In the genomic region with DNA sequence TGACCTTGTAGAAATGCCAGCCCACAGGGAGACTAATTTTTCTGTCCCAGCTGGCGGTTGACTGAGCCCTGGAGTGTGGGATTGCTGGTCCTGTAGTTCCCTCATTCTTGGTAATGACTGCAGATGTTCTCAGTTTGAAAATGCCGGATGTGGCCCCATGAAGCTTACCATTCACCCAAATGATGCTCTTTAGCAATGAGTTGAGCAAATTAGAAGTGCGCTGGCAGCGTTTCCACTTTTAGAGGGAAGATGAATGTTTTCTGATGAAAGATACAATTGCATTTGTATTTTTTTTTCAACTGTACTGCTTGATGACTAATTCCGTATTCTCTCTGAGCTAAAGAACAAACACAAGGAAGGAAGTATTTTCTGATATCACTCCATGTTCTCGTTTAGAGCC, we compare ENCODE assay signal across 29 mouse cellular contexts. TPM values are rescaled to one million over a fixed set of nuclear protein-coding genes. Genes with fewer than 3 reads are reported as not detected.
DNase-seq lines count a peak whose midpoint lies in the region; ATAC-seq lines count a peak whose summit lies in the region.
"Had no signal": no experiment of that assay in that cellular context is flagged by ENCODE, and none has a peak within 500 bp of the region (broad histone marks: within the 10 kb centered on the region; RNA-seq: fewer than 3 reads in every experiment).

No protein-coding gene starts in this region.

- no peaks in the 10 kb centered on the region for H3K36me3 ChIP-seq in intestine, embryonic 15.5 days
- no peaks in the 10 kb centered on the region for H3K36me3 ChIP-seq in forebrain, embryonic 15.5 days
- H3K36me3 ChIP-seq: embryonic facial prominence, embryonic 10.5 days; embryonic facial prominence, embryonic 13.5 days; G1E; heart, embryonic 12.5 days; heart, embryonic 15.5 days had no signal

- H3K4me3 ChIP-seq in intestine, embryonic 15.5 days (replicated peaks) = no peak overlapping the region
- H3K4me3 ChIP-seq in forebrain, embryonic 15.5 days = no peak overlapping the region
- H3K4me3 ChIP-seq: embryonic facial prominence, embryonic 10.5 days; embryonic facial prominence, embryonic 13.5 days; erythroblast, embryonic 14.5 days; forebrain, embryonic 13.5 days; gastrocnemius, adult 2 months; heart, embryonic 12.5 days; heart, embryonic 15.5 days had no signal

- no peaks in the 10 kb centered on the region for H3K9me3 ChIP-seq in intestine, embryonic 15.5 days
- H3K9me3 ChIP-seq in forebrain, embryonic 15.5 days = no peaks in the 10 kb centered on the region
- H3K9me3 ChIP-seq: embryonic facial prominence, embryonic 10.5 days; embryonic facial prominence, embryonic 13.5 days; forebrain, embryonic 13.5 days; heart, embryonic 12.5 days; heart, embryonic 15.5 days had no signal

- H3K4me2 ChIP-seq in intestine, embryonic 15.5 days (replicated peaks) = no peak overlapping the region
- H3K4me2 ChIP-seq in forebrain, embryonic 15.5 days (replicated peaks) = no peak overlapping the region
- H3K4me2 ChIP-seq: embryonic facial prominence, embryonic 13.5 days; forebrain, embryonic 13.5 days; heart, embryonic 12.5 days; heart, embryonic 15.5 days; hindbrain, embryonic 14.5 days had no signal

- WGBS in intestine, embryonic 15.5 days = 77% methylated on average over 6 of the region's 6 CpGs
- WGBS in forebrain, embryonic 15.5 days = 82% methylated on average over 6 of the region's 6 CpGs

- peaks cover 24% of the 10 kb centered on the region for H3K27me3 ChIP-seq in intestine, embryonic 15.5 days (replicated peaks)
- H3K27me3 ChIP-seq in forebrain, embryonic 15.5 days = no peaks in the 10 kb centered on the region
- H3K27me3 ChIP-seq: forebrain, embryonic 13.5 days had no signal

- no peak overlapping the region for H3K9ac ChIP-seq in intestine, embryonic 15.5 days
- no peak overlapping the region for H3K9ac ChIP-seq in forebrain, embryonic 15.5 days (replicated peaks)
- H3K9ac ChIP-seq: embryonic facial prominence, embryonic 13.5 days; forebrain, embryonic 13.5 days; forebrain, postnatal 0 days; heart, embryonic 12.5 days; heart, embryonic 15.5 days; hindbrain, embryonic 14.5 days had no signal

- peak; percentile 43 for DNase-seq in heart, adult 11 months
- DNase-seq in heart, postnatal 36 days = no peak
- DNase-seq in 3T3-L1 (ENCODE audit: low read depth, low spot score) = peak; percentile 67
- peak; percentile 66 for DNase-seq in brain, adult 2 months (ENCODE audit: low read depth, low spot score)
- DNase-seq: adrenal gland, adult 8-10 months; adrenal gland, postnatal 25 days; B cell, adult 2 months; cerebellum, adult 9-10 months; embryo, embryonic 11 days; forebrain, postnatal 0 days; gastrocnemius, adult 2 months; gastrocnemius, postnatal 14 days; heart, adult 18-20 months; heart, postnatal 10 days; heart, postnatal 4 days had no signal

- no peak overlapping the region for H3K27ac ChIP-seq in intestine, embryonic 15.5 days
- no peak overlapping the region for H3K27ac ChIP-seq in forebrain, embryonic 15.5 days (replicated peaks)
- H3K27ac ChIP-seq: embryonic facial prominence, embryonic 10.5 days; embryonic facial prominence, embryonic 13.5 days; forebrain, embryonic 13.5 days; gastrocnemius, adult 2 months; heart, embryonic 15.5 days; hindbrain, embryonic 14.5 days; hindbrain, postnatal 0 days had no signal

- intact Hi-C loops in heart, postnatal 36 days (cut with DNase I) = loop anchor here (10.0 kb wide), 1 partner anchor 565 kb away; no protein-coding TSS in a partner anchor

- H3K4me1 ChIP-seq in intestine, embryonic 15.5 days (replicated peaks) = peaks cover 17% of the 10 kb centered on the region
- peaks cover 29% of the 10 kb centered on the region for H3K4me1 ChIP-seq in forebrain, embryonic 15.5 days

- no peak for ATAC-seq in intestine, embryonic 15.5 days
- no peak for ATAC-seq in forebrain, embryonic 15.5 days (replicated peaks)
- ATAC-seq: forebrain, embryonic 13.5 days; forebrain, postnatal 0 days; hindbrain, postnatal 0 days; inflammation-experienced regulatory T-cells, adult 6 months; intestine, postnatal 0 days had no signal

RNA-seq across cellular contexts. Expression of a gene that starts 2.4 kb away (rescaled TPM):
- under 1 TPM in 1 of 2 experiments, not detected in 1; 0.16 TPM for total RNA-seq in heart, postnatal 36 days (2021)
- polyA plus RNA-seq in intestine, embryonic 15.5 days (2015; fragmentation: Nextera tagmentation; extraction: Ambion mirVana) = 1.5 and 1.7 TPM in 2 replicates
- 45.4 and 51.8 TPM in 2 replicates for polyA plus RNA-seq in forebrain, embryonic 15.5 days (2015; fragmentation: Nextera tagmentation; extraction: Ambion mirVana)
- total RNA-seq: CH12.LX; heart, adult 18-20 months had no signal
- polyA plus RNA-seq: erythroblast, embryonic 14.5 days; G1E; inflammation-experienced regulatory T-cells, adult 6 months had no signal

Comparison
In these comparisons a context has a peak if more than half of its experiments do, and no peak if none do; other contexts are left out.
1. DNase-seq: peak in heart, adult 11 months (single experiment), 3T3-L1 (single experiment) and brain, adult 2 months (single experiment); none in heart, postnatal 36 days (0 of 2).
2. RNA of a gene that starts 2.4 kb away (polyA plus RNA-seq): 45.4 to 51.8 TPM in forebrain, embryonic 15.5 days; 1.5 to 1.7 TPM in intestine, embryonic 15.5 days; every median in the first group is over 10 times any median in the second.